In genomic region chr12:91183928-91184327, GRCm38 (mm10) we compare ENCODE assay signal across 11 mouse cellular contexts.
"Had no signal": no experiment of that assay in that cellular context is flagged by ENCODE, and none has a peak within 500 bp of the region (broad histone marks: within the 10 kb centered on the region; RNA-seq: fewer than 3 reads in every experiment).

No protein-coding gene starts in this region.

- H3K27ac ChIP-seq: kidney, postnatal 0 days; left cerebral cortex, adult 2 months; limb, embryonic 15.5 days; liver, embryonic 12.5 days; neural tube, embryonic 12.5 days had no signal

- H3K9me3 ChIP-seq: limb, embryonic 15.5 days; liver, embryonic 12.5 days; neural tube, embryonic 12.5 days had no signal

- H3K36me3 ChIP-seq: limb, embryonic 15.5 days; liver, embryonic 12.5 days; neural tube, embryonic 12.5 days had no signal

- H3K9ac ChIP-seq: limb, embryonic 15.5 days; liver, embryonic 12.5 days; lung, embryonic 14.5 days; neural tube, embryonic 12.5 days had no signal

- DNase-seq: kidney, adult 11 months; kidney, postnatal 4 days; lung, embryonic 14.5 days; lung, postnatal 14 days; midbrain, embryonic 14.5 days had no signal

- H3K27me3 ChIP-seq: limb, embryonic 15.5 days; liver, embryonic 12.5 days; neural tube, embryonic 12.5 days had no signal

- H3K4me3 ChIP-seq: left cerebral cortex, adult 2 months; limb, embryonic 15.5 days; liver, embryonic 12.5 days; myocyte; neural tube, embryonic 12.5 days had no signal

- H3K4me1 ChIP-seq: limb, embryonic 15.5 days; liver, embryonic 12.5 days; neural tube, embryonic 12.5 days had no signal

- H3K4me2 ChIP-seq: limb, embryonic 15.5 days; liver, embryonic 12.5 days; lung, embryonic 14.5 days; neural tube, embryonic 12.5 days had no signal

- ATAC-seq: liver, embryonic 12.5 days had no signal
